Mouse (Mus musculus) A20 (cell line): ENCODE measurements around the gene Nup85.
A peak's percentile ranks its signal among the peaks of the same experiment; 100 is the strongest.
"Not testable (repeated sequence)": the region's sequence is repeated elsewhere in the genome, so short reads cannot be mapped to it uniquely, and the experiment has no call there.

ENCODE experiments used
- DNase-seq: peaks from one replicate; pipeline ENCODE4 v3.0.0-alpha.2; 2011; ENCODE audit warnings: low read depth, low spot score

The Nup85 gene

GRCm38 (mm10) chr11:115564064-115564809 is at the start of gene Nup85:
Gene Nup85, plus strand, starts transcription at chr11:115564434.
- DNase-seq, result peak; percentile 100

DNA sequence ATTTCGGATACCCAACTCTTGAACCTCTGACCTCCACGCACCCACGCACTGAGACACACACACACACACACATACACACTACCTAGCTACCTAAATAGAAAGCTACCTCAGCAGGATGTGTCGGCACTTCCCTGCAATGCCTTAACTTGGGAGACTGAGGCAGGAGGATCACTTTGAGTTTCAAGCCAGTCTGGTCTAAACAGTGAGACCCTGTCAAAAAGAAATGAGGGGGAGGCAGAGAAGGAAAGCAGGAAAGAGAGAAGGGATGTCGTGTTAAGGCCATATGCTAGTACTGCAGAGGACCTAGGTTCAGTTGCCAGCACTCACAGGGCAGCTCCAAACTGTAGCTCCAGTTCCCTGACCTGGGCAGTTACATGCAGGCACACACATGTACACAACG is 49.2 kb upstream of the Nup85 start:
- DNase-seq, result peak; percentile 62

- no peak for DNase-seq
Observed at GRCm38 (mm10) chr11:115516942-115517341, 47.3 kb upstream of the Nup85 start.

- peak; percentile 78 for DNase-seq
Observed at GRCm38 (mm10) chr11:115518693-115519092, 45.5 kb upstream of the Nup85 start.

DNA sequence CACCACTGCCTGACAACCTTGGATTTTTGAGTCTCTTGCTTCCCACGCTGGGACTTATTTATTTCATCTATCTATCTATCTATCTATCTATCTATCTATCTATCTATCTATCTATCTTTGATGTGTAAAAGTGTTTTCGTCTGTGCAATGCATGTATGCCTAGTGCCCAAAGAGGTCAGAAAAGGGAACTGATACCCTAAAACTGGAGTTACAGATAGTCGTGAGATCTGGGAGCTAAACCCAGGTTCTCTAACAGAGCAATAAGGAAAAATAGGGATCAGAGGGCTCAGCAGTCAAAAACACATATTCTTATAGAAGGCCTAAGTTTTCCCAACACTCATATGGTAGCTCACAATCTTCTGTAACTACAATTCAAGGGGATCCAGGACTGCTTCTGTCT is 44.7 kb upstream of the Nup85 start:
- peak; percentile 61 for DNase-seq

- no peak for DNase-seq
Observed at GRCm38 (mm10) chr11:115520218-115520617, 44.0 kb upstream of the Nup85 start.

DNA sequence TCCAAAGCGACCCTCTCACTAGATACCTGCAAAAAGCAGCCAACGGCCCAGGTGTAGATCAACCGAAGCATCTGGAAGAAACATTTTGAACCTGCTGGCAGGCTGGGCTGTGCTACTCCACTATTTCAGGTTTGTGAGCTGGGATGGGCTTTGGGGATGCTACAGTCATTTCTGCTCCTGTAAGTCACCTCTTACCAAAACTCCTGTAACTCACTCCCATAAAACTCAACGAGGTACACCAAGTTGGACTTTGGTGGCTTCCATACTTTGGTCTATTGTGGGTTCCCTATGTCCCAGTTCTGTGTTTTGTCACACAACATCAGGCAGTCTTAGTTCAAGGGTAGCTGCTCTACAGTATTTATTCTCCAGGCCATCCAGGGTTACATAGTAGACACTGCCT is 43.2 kb upstream of the Nup85 start:
- DNase-seq, result no peak

- no peak for DNase-seq
Observed at GRCm38 (mm10) chr11:115522238-115522637, 42.0 kb upstream of the Nup85 start.

DNA sequence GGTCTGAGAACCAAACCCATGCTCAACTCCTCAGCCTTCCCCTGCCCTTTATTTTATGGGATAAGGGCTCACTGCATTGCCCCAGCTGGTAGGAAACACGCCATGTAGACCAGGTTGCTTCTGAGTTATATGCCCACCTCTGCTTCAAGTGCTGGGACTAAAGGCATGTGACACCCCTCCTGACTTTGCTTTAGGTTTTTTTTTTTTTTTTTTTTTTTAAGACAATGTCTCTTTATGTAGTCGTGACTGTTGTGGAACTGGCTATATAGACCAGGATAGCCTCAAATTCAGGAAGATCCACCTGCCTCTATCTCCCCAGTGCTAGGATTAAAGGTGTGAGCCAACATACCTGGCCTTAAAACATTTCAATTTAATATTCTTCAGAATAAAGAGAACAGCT is 41.5 kb upstream of the Nup85 start:
- no peak for DNase-seq

DNA sequence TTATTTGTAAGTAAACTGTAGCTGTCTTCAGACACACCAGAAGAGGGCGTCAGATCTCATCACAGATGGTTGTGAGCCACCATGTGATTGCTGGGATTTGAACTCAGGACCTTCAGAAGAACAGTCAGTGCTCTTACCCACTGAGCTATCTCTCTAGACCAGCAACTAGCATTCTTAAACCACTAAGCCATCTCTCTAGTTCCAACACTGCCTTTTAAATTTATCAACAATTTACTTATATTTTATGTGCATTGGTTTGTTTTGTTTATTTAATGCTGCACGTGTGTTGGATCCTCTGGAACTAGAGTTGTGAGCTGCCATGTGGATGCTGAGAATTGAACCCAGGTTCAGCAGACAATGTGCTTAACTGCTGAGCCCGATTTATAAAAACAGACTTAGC is 37.8 kb upstream of the Nup85 start:
- not testable (repeated sequence) for DNase-seq

DNA sequence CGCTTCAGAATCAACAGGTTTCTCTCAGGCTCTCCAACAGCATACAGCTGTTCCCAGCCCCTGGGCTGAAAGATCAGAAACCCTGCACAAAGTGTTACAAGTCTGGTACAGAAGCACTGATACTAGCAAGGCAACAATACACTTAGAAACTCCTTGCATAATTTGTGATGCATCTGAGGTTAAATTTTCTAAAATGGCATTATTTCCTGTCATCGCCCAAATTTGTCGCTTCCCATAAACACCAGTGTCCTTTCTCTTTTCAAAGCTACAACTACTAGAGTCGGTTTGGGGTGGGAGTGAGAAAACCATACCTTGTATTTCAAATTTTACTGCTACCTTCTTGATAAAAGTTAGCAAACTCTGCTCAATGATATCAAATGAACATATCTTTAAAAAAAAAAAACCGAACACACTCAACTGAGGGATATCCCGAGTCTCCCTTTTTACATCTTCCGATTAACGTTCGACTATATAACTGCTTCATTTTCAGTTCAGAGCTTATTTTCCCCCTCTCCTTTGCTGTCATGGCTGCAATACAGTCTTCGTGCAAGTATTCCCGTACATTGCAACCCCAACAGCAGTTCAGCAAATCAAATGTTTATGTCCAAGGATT is 29.4 kb upstream of the Nup85 start:
- DNase-seq, result no peak

DNA sequence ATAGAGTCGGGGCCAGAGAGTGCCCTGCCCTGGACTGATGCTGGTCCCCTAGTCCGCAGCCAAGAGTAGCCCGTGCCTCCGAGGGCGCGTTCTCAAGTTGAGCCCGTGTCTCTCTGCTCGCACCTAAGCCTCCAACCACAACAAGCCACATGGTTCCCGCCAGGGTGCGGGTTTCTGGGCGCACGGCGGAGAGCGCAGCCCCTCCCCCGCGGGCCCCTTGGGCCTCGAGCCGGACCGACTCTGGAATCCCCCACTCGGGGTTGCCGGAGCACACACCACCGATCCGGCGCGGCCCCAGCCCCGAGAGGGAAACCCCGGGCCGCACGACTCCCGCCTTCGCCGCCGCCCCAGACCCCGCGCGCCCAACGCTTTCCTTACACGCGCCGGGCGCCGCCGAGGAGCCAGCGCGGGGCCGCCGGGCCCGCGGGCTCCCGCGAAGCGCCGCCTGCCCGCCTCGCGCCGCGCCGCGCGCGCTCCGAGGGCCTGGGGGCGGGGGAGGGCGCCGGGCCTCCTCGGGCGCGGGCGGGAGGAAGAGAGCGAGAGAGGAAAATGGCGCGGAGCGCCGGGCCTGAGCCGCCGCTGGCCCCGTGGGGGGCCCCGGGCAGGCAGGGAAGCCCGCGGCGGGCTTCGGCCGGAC is 28.7 kb upstream of the Nup85 start:
- DNase-seq, result peak; percentile 60

GRCm38 (mm10) chr11:115536038-115536681 is 28.1 kb upstream of the Nup85 start, which contains the start of gene Sumo2:
Gene Sumo2, minus strand, starts transcription at chr11:115536276.
- peak; percentile 99 for DNase-seq

GRCm38 (mm10) chr11:115536856-115537568 is 27.2 kb upstream of the Nup85 start:
- peak; percentile 81 for DNase-seq

GRCm38 (mm10) chr11:115538045-115538444 is 26.2 kb upstream of the Nup85 start:
- peak; percentile 66 for DNase-seq

DNA sequence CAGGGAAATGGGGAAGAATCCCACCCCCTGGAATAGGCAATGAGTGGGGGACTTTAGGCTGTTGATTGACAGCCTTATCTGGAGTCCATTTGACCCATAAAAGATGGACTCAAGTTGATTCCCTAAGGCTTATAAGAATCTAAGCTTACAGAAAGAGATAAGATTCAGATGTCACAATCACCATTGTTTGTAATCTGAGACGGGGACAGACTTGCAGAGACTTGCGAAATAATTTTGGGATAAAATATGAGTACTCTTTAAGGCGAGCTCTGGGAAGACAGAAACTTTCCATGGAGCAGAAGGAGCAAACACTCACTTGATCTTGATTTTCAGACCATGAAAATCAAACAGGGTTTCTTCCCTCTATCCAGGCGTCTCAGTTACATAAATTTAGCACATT is 20.7 kb upstream of the Nup85 start:
- no peak for DNase-seq

DNA sequence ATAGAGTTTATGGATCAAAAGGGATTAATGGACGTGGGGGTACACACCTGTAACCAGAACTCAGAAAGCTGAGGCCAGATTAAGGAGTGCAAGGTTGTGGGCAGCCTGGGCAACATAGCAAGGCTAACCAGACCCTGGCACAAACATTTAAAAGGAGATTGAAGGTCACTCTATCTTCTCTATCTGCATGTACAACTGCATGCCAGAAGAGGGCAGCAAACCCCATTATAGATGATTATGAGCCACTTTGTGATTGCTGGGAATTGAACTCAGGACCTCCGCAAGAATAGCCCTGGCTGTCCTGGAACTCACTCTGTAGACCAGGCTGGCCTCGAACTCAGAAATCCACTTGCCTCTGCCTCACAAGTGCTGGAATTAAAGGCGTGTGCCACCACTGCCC is 11.5 kb upstream of the Nup85 start:
- peak; percentile 55 for DNase-seq

GRCm38 (mm10) chr11:115555717-115556116 is 8.5 kb upstream of the Nup85 start:
- DNase-seq, result no peak

GRCm38 (mm10) chr11:115563406-115563805 is 828 bp upstream of the Nup85 start:
- DNase-seq, result peak; percentile 84

DNA sequence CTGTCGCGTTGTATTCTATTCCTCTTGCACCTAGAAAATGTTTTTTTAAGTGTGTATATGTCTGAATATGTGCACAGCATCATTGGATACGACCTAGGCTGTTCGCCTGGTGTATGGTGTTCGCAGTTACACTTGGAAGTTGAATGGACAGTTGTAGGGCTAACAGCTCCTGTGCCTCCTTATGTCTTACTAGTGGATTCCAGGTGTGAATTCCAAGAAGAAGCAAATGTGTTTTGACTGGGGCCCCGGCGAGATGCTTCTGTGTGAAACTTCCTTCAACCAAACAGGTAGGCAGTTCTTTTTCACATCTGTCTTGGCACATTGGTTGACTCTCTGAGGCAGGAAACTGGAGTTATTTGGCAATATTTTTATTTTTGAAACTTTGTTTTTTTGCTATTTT is 727 bp downstream of the Nup85 start:
- DNase-seq, result no peak

DNA sequence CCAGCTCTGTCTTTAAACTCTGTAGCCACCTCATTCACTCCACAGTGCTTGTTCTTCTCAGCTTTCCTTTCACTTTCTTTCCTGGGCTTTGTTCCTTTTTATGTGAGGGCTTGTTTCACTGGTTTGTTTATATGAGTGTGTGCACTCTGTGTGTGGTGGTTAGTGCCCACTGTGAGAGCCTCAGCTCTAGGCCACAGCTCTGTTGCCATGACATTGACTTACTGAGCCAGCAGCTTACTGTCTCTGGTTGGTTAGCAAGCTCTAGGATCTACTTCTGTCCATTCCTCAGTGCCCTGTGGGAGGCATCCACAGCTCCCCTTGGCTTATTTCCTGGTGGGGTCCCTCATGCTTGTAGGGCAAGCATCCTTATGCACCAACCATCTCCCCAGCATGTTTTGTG is 14.8 kb downstream of the Nup85 start:
- DNase-seq, result peak; percentile 59
